Mouse (Mus musculus) hindbrain, embryonic 10.5 days (tissue): ENCODE results near the gene Cope. TPM values are rescaled to one million over a fixed set of nuclear protein-coding genes. Genes with fewer than 3 reads are reported as not detected.

Source experiments
- DNase-seq: peaks from one replicate; pipeline ENCODE4 v3.0.0-alpha.2; 2017; ENCODE audit warnings: low spot score
- H3K27ac ChIP-seq: fragments of 300-500 bp; sonication (generic); 2 replicates; pipeline ENCODE4 v1.5.1; 2016; ENCODE audit warnings: mild to moderate bottlenecking, moderate library complexity
- H3K27me3 ChIP-seq: fragments of 300-500 bp; sonication (generic); 2 replicates; pipeline ENCODE4 v1.6.1; 2016; ENCODE audit warnings: mild to moderate bottlenecking; ENCODE audit not compliant: poor library complexity, insufficient read depth, severe bottlenecking
- H3K36me3 ChIP-seq: fragments of 300-500 bp; sonication (generic); 2 replicates; pipeline ENCODE4 v1.6.1; 2016; ENCODE audit warnings: mild to moderate bottlenecking, moderate library complexity
- H3K4me1 ChIP-seq: fragments of 300-500 bp; sonication (generic); replicated peaks from 2 replicates; pipeline ENCODE4 v1.6.1; 2016; ENCODE audit warnings: mild to moderate bottlenecking
- H3K4me3 ChIP-seq: fragments of 300-500 bp; sonication (generic); 2 replicates; pipeline ENCODE4 v1.5.1; 2016; ENCODE audit warnings: mild to moderate bottlenecking, moderate library complexity
- H3K9me3 ChIP-seq: fragments of 300-500 bp; sonication (generic); 2 replicates; pipeline ENCODE4 v1.6.1; 2016; ENCODE audit warnings: mild to moderate bottlenecking, moderate library complexity
- WGBS: fragments of 180-500 bp; shearing (Covaris S2); methylation state at CpG from one replicate; pipeline ENCODE4 v1.1.7; 2016; 5-methylcytosine and 5-hydroxymethylcytosine counted together
- polyA plus RNA-seq: library from polyadenylated mRNA; unstranded; fragments of >200 nt; fragmentation: Nextera tagmentation; extraction: Ambion mirVana; gene quantifications from 2 replicates; pipeline ENCODE4 v1.2.1, GENCODE M21; 2016

Gene Cope
- polyA plus RNA-seq, 1 experiment from 2014 or later, result 329 TPM

DNA sequence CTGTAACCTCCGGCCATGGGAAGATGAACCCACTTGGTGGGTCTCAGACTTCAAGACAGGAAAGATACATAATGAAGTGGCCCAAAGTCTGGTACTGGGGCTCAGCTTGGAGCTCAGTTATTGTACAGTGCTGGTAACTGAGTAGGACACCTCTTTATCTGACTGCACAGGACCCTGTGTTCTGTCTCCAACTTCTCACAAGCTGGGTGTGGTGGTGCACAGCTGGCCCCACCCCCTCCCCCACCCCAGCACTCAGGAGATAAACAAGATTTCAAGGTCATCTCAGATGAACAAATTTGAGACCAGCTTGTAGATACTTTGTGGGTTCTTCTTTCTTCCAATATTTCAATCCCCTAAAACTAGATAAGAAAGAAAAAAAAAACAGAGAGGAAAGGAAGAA lies 53.8 kb downstream of the Cope start:
- Histone ChIP-seq H3K4me1 (peaks cover 27% of the 10 kb centered on the region), H3K4me3 (no peak overlapping the region), H3K27me3 (peaks cover 4% of the 10 kb centered on the region; the same call in 1 of the 2 replicates), H3K9me3 (no peaks in the 10 kb centered on the region), H3K36me3 (0 out of 2 replicates have a peak, but pooled peaks cover 3% of the 10 kb centered on the region), H3K27ac (no peak overlapping the region)
- no peak for DNase-seq
- WGBS, result 93% methylated on average over 1 of the region's 1 CpGs

DNA sequence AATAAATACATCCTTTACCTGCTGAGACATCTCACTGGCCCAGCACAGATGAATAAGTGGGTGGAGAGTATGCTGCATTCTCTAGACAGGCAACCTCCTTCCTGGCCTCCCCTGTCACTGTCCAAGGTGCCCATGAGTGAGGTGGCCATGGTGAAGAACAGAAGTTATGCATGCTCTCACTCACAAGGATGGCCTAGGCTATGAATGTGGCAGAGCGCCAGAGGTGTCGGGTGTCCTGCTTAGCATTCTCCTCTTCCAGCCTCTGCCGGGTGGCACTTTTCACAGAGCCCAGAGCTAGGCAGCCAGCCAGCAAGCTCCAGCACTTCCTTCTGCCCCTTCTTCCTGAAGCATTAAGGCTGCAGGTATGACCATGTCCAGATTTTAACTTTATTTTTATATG lies 57.1 kb downstream of the Cope start:
- H3K4me1 ChIP-seq, result peaks cover 15% of the 10 kb centered on the region
- 52% methylated on average over 3 of the region's 3 CpGs for WGBS
- no peak overlapping the region for H3K4me3 ChIP-seq
- no peaks in the 10 kb centered on the region for H3K9me3 ChIP-seq
- no peaks in the 10 kb centered on the region for H3K36me3 ChIP-seq
- peaks cover 17% of the 10 kb centered on the region; the same call in 1 of the 2 replicates for H3K27me3 ChIP-seq
- no peak for DNase-seq
- no peak overlapping the region for H3K27ac ChIP-seq

DNA sequence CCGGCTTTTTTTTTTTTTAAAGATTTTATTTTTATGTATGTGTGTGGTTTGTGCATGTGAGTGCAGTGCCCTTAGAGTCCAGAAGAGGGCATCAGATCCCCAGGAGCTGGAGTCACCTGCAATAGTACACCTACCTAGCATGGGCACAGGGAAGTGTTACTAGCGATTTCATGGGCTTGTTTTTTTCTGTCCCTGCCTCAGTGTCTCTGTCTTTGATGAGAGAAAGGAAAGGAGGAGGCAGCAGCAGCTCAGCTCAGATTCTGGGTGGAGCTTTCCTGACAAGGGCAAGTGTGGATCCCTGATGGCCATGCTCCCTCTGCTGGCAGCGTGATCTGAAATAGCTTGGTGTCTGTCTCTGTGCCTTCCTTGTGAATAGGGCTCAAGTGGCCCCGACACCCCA lies 58.5 kb downstream of the Cope start:
- Histone ChIP-seq H3K27ac (no peak overlapping the region), H3K36me3 (no peaks in the 10 kb centered on the region), H3K9me3 (no peaks in the 10 kb centered on the region), H3K4me1 (peaks cover 16% of the 10 kb centered on the region), H3K27me3 (peaks cover 21% of the 10 kb centered on the region), H3K4me3 (no peak overlapping the region)
- WGBS, result 52% methylated on average over 4 of the region's 4 CpGs
- peak; percentile 33 for DNase-seq

DNA sequence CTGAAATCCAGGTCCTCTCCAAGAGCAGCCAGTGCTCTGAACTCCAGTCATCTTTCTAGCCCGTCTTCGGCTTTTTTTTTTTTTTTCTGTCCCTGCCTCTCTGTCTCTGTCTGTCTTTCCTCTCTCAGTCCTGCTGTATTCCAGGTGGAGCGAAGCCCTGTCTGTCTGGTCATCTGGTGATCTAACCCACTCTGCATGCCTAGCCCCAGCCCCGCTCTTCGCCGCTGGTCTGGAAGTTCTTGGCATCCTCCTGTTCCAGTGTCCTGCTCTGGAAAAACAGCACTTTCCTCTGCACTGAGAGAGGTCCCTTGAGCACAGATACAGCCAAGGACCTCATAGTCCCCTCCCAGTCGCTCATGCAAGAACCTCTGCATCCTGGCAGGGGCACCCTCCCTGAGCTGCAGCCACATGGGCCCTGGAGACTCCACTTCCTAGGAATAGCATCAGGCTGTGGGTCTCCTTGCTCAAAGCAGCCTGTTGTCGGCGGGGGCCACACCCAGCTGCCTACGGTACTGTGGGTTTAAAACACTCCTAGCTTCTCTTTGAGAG lies 59.2 kb downstream of the Cope start:
- WGBS, result 78% methylated on average over 10 of the region's 10 CpGs
- DNase-seq, result no peak
- H3K27ac ChIP-seq, result no peak overlapping the region
- H3K27me3 ChIP-seq, result peaks cover 28% of the 10 kb centered on the region
- H3K9me3 ChIP-seq, result no peaks in the 10 kb centered on the region
- no peaks in the 10 kb centered on the region for H3K36me3 ChIP-seq
- H3K4me3 ChIP-seq, result no peak overlapping the region
- H3K4me1 ChIP-seq, result peaks cover 16% of the 10 kb centered on the region

Other genes starting within 250 kb of the Cope start
- 0.56 and 0.88 TPM in 2 replicates for gene Tm6sf2, start 229.6 kb upstream of the Cope start, polyA plus RNA-seq
- 0.12 and 0.20 TPM in 2 replicates for gene Hapln4, start 219.1 kb upstream of the Cope start, polyA plus RNA-seq
- 20.2 and 67.1 TPM in 2 replicates for gene Ncan, start 181.6 kb upstream of the Cope start, polyA plus RNA-seq
- gene Nr2c2ap, start 171.2 kb upstream of the Cope start, polyA plus RNA-seq, result 37.0 and 38.0 TPM in 2 replicates
- 19.5 and 20.6 TPM in 2 replicates for gene Rfxank, start 163.4 kb upstream of the Cope start, polyA plus RNA-seq
- 46.9 and 48.3 TPM in 2 replicates for gene Borcs8, start 163.0 kb upstream of the Cope start, polyA plus RNA-seq
- gene Mef2b, start 162.8 kb upstream of the Cope start, polyA plus RNA-seq, result 0.58 and 0.76 TPM in 2 replicates
- gene Tmem161a, start 130.2 kb upstream of the Cope start, polyA plus RNA-seq, result 56.2 and 64.9 TPM in 2 replicates
- 2.6 and 3.5 TPM in 2 replicates for gene Slc25a42, start 90.2 kb upstream of the Cope start, polyA plus RNA-seq
- 56.1 and 58.2 TPM in 2 replicates for gene Sugp2, start 68.3 kb upstream of the Cope start, polyA plus RNA-seq
- 39.7 and 40.9 TPM in 2 replicates for gene Armc6, start 68.1 kb upstream of the Cope start, polyA plus RNA-seq
- 107 and 108 TPM in 2 replicates for gene Homer3, start 19.7 kb upstream of the Cope start, polyA plus RNA-seq
- gene Ddx49, start within 50 bp of the Cope start, polyA plus RNA-seq, result 54.4 and 54.8 TPM in 2 replicates
- 3.0 and 7.3 TPM in 2 replicates for gene Cers1, start 13.3 kb downstream of the Cope start, polyA plus RNA-seq
- gene Gdf1, start 27.3 kb downstream of the Cope start, polyA plus RNA-seq, result 2.9 and 4.3 TPM in 2 replicates
- 19.0 and 25.0 TPM in 2 replicates for gene Upf1, start 50.8 kb downstream of the Cope start, polyA plus RNA-seq
- gene Comp, start 71.0 kb downstream of the Cope start, polyA plus RNA-seq, result 0.27 and 0.38 TPM in 2 replicates
- gene Crtc1, start 137.1 kb downstream of the Cope start, polyA plus RNA-seq, result 14.8 and 16.7 TPM in 2 replicates
- gene Klhl26, start 174.4 kb downstream of the Cope start, polyA plus RNA-seq, result 18.5 and 19.1 TPM in 2 replicates
- 11.1 and 11.5 TPM in 2 replicates for gene Tmem59l, start 184.8 kb downstream of the Cope start, polyA plus RNA-seq
- gene Crlf1, start 190.6 kb downstream of the Cope start, polyA plus RNA-seq, result 4.5 and 10.3 TPM in 2 replicates
- 131 and 148 TPM in 2 replicates for gene Rex1bd, start 204.2 kb downstream of the Cope start, polyA plus RNA-seq
- gene Uba52, start 208.3 kb downstream of the Cope start, polyA plus RNA-seq, result 914 and 933 TPM in 2 replicates
- gene Fkbp8, start 225.2 kb downstream of the Cope start, polyA plus RNA-seq, result 311 and 360 TPM in 2 replicates
- gene Kxd1, start 225.4 kb downstream of the Cope start, polyA plus RNA-seq, result 54.3 and 57.7 TPM in 2 replicates
- 20.5 and 22.4 TPM in 2 replicates for gene Ell, start 236.9 kb downstream of the Cope start, polyA plus RNA-seq